Mouse (Mus musculus): Measurements from ENCODE around the gene Synpo2. TPM values are rescaled to one million over a fixed set of nuclear protein-coding genes. Genes with fewer than 3 reads are reported as not detected.

Synpo2 gene
- 0.13 TPM for polyA plus RNA-seq (2017; shearing (Covaris generic))

DNA sequence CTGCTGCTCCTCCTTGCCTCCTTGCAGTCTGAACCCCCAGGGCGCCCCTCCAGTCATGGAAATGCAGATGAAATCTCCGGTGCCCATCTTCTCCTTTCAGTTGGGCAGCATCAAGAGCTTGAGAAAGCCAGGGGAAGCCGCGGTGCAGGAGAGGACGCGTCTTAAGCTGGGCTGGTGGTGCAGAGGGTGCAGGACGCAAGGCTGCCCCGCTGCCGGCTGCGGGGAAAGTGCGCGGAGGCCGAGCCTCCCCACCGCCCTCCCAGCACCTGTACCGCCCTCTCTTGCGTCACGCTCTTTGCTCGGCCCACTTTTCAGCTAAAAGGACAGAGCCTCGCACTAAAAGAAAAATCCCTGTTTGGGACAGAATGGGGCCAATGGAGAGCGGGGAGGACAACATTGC lies at the start of gene Synpo2:
Gene Synpo2, minus strand, starts transcription at position 229 of the 400 bp plus-strand sequence.

GRCm38 (mm10) chr3:123266753-123267651 lies 31.1 kb upstream of the Synpo2 start, which contains the start of gene Sec24d:
TSS of gene Sec24d (plus strand) at chr3:123267455.

GRCm38 (mm10) chr3:123034752-123035151 lies 201.2 kb downstream of the Synpo2 start, which contains the start of gene Myoz2:
TSS of gene Myoz2 (minus strand) at chr3:123035015.

Other genes starting within 250 kb of the Synpo2 start
- not detected for gene Myoz2, start 201.1 kb downstream of the Synpo2 start, polyA plus RNA-seq (2017; shearing (Covaris generic))
- gene Sec24d, start 31.3 kb upstream of the Synpo2 start, polyA plus RNA-seq (2017; shearing (Covaris generic)) = 22.0 TPM
- 26.5 TPM for gene Mettl14, start 150.0 kb upstream of the Synpo2 start, polyA plus RNA-seq (2017; shearing (Covaris generic))
- gene Prss12, start 210.8 kb upstream of the Synpo2 start, polyA plus RNA-seq (2017; shearing (Covaris generic)) = 0.97 TPM

All from activated CD4-positive, CD25-positive, alpha-beta regulatory T cell, adult 9 weeks (primary cell).